Mouse (Mus musculus) megakaryocyte, embryonic 14.5 days (primary cell): ENCODE data around the gene Fcrl5.
"Not testable (repeated sequence)": the region's sequence is repeated elsewhere in the genome, so short reads cannot be mapped to it uniquely, and the experiment has no call there.

ENCODE experiments used
- FLI1 ChIP-seq: IDR thresholded peaks from 2 replicates; pipeline ENCODE4 v1.6.1; 2012; ENCODE audit warnings: low read length, inconsistent platforms, mixed read lengths
- GATA1 ChIP-seq: IDR thresholded peaks from 3 replicates; pipeline ENCODE4 v1.6.1; 2012; ENCODE audit warnings: mixed read lengths, low read length, inconsistent platforms, borderline replicate concordance

DNA sequence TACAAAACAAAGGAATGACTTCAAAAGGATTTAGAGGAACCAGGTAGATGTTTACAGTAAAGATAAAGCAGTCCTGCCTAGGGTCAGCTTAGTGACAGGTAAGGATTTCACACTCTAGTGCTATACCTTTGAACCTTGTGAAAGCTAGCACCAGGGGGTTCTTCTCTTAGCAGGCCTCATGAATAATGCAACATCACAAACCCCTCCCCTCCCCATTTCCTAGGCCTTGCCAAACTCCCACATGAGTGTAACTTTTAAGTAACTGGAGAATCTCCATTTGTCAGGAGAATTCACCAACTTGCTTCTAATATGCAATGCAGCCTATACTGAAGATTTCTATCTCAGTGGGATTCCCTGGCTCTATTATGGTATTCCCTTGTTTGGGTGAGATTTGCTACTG is 43.7 kb downstream of the Fcrl5 start:
- not testable (repeated sequence) for TF ChIP-seq GATA1, FLI1
